Mouse (Mus musculus) kidney, embryonic 14.5 days (tissue): ENCODE results near the gene Sept4. TPM values are rescaled to one million over a fixed set of nuclear protein-coding genes. Genes with fewer than 3 reads are reported as not detected.

ENCODE experiments used
- ATAC-seq: fragments of 200-750 bp; cut with Nextera tagmentation; 2 replicates; pipeline ENCODE4 v1.8.0; 2017; ENCODE audit warnings: moderate number of reproducible peaks, mild to moderate bottlenecking, moderate TSS enrichment, moderate library complexity; ENCODE audit not compliant: low FRiP score, low TSS enrichment
- H3K27ac ChIP-seq: fragments of 300-500 bp; sonication (generic); 2 replicates; pipeline ENCODE4 v1.5.1; 2014; ENCODE audit warnings: low read depth, mild to moderate bottlenecking, low read length, moderate library complexity, mixed read lengths
- H3K27me3 ChIP-seq: fragments of 300-500 bp; sonication (generic); 2 replicates; pipeline ENCODE4 v1.6.1; 2014; ENCODE audit warnings: mild to moderate bottlenecking, low read length; ENCODE audit not compliant: control insufficient read depth, insufficient read depth
- H3K36me3 ChIP-seq: fragments of 300-500 bp; sonication (generic); 2 replicates; pipeline ENCODE4 v1.6.1; 2014; ENCODE audit warnings: low read length, mixed read lengths; ENCODE audit not compliant: control insufficient read depth, insufficient read depth
- H3K4me1 ChIP-seq: fragments of 300-500 bp; sonication (generic); 2 replicates; pipeline ENCODE4 v1.6.1; 2014; ENCODE audit warnings: low read length, mixed read lengths; ENCODE audit not compliant: control insufficient read depth, insufficient read depth
- H3K4me2 ChIP-seq: fragments of 300-500 bp; sonication (generic); replicated peaks from 2 replicates; pipeline ENCODE4 v1.6.1; 2014; ENCODE audit warnings: low read depth, mild to moderate bottlenecking, low read length
- H3K4me3 ChIP-seq: fragments of 300-500 bp; sonication (generic); 2 replicates; pipeline ENCODE4 v1.5.1; 2014; ENCODE audit warnings: mild to moderate bottlenecking, low read length
- H3K9ac ChIP-seq: fragments of 300-500 bp; sonication (generic); 2 replicates; pipeline ENCODE4 v1.6.1; 2014; ENCODE audit warnings: low read depth, mild to moderate bottlenecking, low read length, moderate library complexity
- H3K9me3 ChIP-seq: fragments of 300-500 bp; sonication (generic); 2 replicates; pipeline ENCODE4 v1.6.1; 2016; ENCODE audit warnings: low read length; ENCODE audit not compliant: control insufficient read depth
- WGBS: fragments of 180-500 bp; shearing (Covaris S2); extraction: QIAGEN DNeasy Blood & Tissue Kit; methylation state at CpG from one replicate; pipeline ENCODE4 v1.1.7; 2014; 5-methylcytosine and 5-hydroxymethylcytosine counted together
- polyA plus RNA-seq: library from polyadenylated mRNA; unstranded; fragments of >200 nt; fragmentation: Nextera tagmentation; extraction: Ambion mirVana; gene quantifications from 2 replicates; pipeline ENCODE4 v1.2.1, GENCODE M21; 2014

Sept4 gene
- polyA plus RNA-seq, 1 experiment from 2014 or later = 35.6 TPM

GRCm38 (mm10) chr11:87623160-87623559, 54.5 kb downstream of the Sept4 start:
- no peaks in the 10 kb centered on the region for H3K4me1 ChIP-seq
- H3K27ac ChIP-seq = no peak overlapping the region
- H3K4me2 ChIP-seq = no peak overlapping the region
- no peaks in the 10 kb centered on the region for H3K27me3 ChIP-seq
- no peaks in the 10 kb centered on the region for H3K9me3 ChIP-seq
- no peak overlapping the region for H3K9ac ChIP-seq
- 38% methylated on average over 4 of the region's 4 CpGs for WGBS
- H3K36me3 ChIP-seq = peaks cover 31% of the 10 kb centered on the region
- ATAC-seq = peak; percentile 78
- H3K4me3 ChIP-seq = no peak overlapping the region

DNA sequence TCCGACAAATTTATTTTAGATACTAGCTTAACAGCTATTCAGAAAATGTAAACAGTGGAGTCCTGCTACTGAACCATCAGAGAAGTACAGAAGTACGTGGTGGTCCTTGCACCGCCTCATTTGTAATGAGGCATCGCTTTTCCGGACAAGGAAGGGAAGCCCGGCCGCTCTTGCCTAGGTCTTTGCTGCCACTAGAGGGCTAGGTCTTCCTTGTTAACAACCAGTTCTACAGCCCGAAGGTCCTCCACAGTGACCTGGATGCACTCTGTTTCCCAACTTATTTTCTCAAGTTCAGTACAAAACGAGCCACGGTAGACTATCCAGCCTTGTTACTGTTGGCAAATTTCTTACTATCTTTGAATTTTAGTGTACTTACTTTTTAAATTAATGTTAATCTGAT, 61.2 kb downstream of the Sept4 start:
- Histone ChIP-seq H3K27ac (no peak overlapping the region), H3K4me3 (no peak overlapping the region), H3K36me3 (no peaks in the 10 kb centered on the region; the same call in 1 of the 2 replicates), H3K27me3 (no peaks in the 10 kb centered on the region), H3K4me1 (no peaks in the 10 kb centered on the region), H3K4me2 (no peak overlapping the region), H3K9me3 (no peaks in the 10 kb centered on the region), H3K9ac (no peak overlapping the region)
- no peak for ATAC-seq
- 29% methylated on average over 10 of the region's 10 CpGs for WGBS

GRCm38 (mm10) chr11:87638793-87639192, 70.1 kb downstream of the Sept4 start:
- H3K4me2 ChIP-seq = peak overlapping the region; percentile 64
- peak overlapping the region; percentile 72 for H3K9ac ChIP-seq
- 14% methylated on average over 2 of the region's 2 CpGs for WGBS
- H3K9me3 ChIP-seq = no peaks in the 10 kb centered on the region
- H3K27me3 ChIP-seq = no peaks in the 10 kb centered on the region
- ATAC-seq = peak; percentile 62; the same call in 1 of the 2 replicates
- peak overlapping the region; percentile 44 for H3K4me3 ChIP-seq
- 0 out of 2 replicates have a peak, but pooled peaks cover 3% of the 10 kb centered on the region for H3K4me1 ChIP-seq
- no peak overlapping the region for H3K27ac ChIP-seq
- H3K36me3 ChIP-seq = peaks cover 7% of the 10 kb centered on the region; the same call in 1 of the 2 replicates

DNA sequence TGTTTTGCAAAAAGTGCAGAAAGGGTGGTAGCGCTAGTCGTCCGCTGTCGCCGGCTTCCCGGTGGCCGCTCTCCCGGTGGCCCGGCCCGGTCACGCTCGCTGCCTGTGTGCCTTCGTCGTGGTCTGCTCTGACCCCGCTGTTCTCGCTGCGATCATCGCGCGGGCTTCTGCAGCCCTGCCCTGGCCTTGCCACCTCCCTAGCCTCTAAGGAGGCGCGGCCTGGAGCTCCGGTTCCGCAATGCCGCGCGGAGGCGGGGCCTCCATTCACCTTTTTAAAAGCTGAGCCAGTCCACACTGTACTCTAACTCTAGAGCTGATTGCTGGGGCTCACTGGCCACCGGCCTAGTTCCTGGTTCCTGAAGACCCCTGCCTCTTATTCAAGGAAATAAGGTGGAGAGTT, 70.5 kb downstream of the Sept4 start:
- WGBS = under 1% methylated on average over 29 of the region's 29 CpGs
- Histone ChIP-seq H3K4me1 (0 out of 2 replicates have a peak, but pooled peaks cover 3% of the 10 kb centered on the region), H3K9me3 (no peaks in the 10 kb centered on the region), H3K4me2 (peak overlapping the region; percentile 64), H3K27me3 (no peaks in the 10 kb centered on the region), H3K36me3 (peaks cover 7% of the 10 kb centered on the region; the same call in 1 of the 2 replicates), H3K9ac (peak overlapping the region; percentile 72), H3K27ac (no peak overlapping the region), H3K4me3 (peak overlapping the region; percentile 44)
- ATAC-seq = peak; percentile 93

Other genes starting within 250 kb of the Sept4 start
- gene Ppm1e, start 209.9 kb upstream of the Sept4 start, polyA plus RNA-seq = 3.7 and 4.2 TPM in 2 replicates
- 7.4 and 8.2 TPM in 2 replicates for gene Rad51c, start 163.9 kb upstream of the Sept4 start, polyA plus RNA-seq
- gene Tex14, start 163.8 kb upstream of the Sept4 start, polyA plus RNA-seq = 0.27 and 0.71 TPM in 2 replicates
- gene Gm11492, start 2.2 kb upstream of the Sept4 start, polyA plus RNA-seq = not detected in 2 replicates
- 20.2 and 44.3 TPM in 2 replicates for gene Mtmr4, start 23.3 kb downstream of the Sept4 start, polyA plus RNA-seq
- gene Hsf5, start 48.3 kb downstream of the Sept4 start, polyA plus RNA-seq = 0.23 and 0.24 TPM in 2 replicates
- gene Rnf43, start 93.8 kb downstream of the Sept4 start, polyA plus RNA-seq = 5.9 and 10.4 TPM in 2 replicates
- gene Supt4a, start 168.6 kb downstream of the Sept4 start, polyA plus RNA-seq = 188 and 200 TPM in 2 replicates
- gene Tspoap1, start 191.6 kb downstream of the Sept4 start, polyA plus RNA-seq = 3.0 and 4.2 TPM in 2 replicates
- gene Mpo, start 224.7 kb downstream of the Sept4 start, polyA plus RNA-seq = 0.41 TPM in 1 of 2 replicates, not detected in the other